Mouse (Mus musculus) cerebellum, adult 2 months (tissue): ENCODE measurements around the gene Psmb1.
A peak's percentile ranks its signal among the peaks of the same experiment; 100 is the strongest.

ENCODE experiments used
- CTCF ChIP-seq: fragments of 200-500 bp; IDR thresholded peaks from 2 replicates; pipeline ENCODE4 v1.5.1; 2011; ENCODE audit warnings: low read depth, mild to moderate bottlenecking, control low read depth, low read length, moderate library complexity, borderline replicate concordance; ENCODE audit not compliant: insufficient read depth
- POLR2A ChIP-seq: fragments of 200-500 bp; IDR thresholded peaks from 2 replicates; pipeline ENCODE4 v1.6.1; 2011; ENCODE audit warnings: low read length, control low read depth, borderline replicate concordance; ENCODE audit not compliant: insufficient read depth

DNA sequence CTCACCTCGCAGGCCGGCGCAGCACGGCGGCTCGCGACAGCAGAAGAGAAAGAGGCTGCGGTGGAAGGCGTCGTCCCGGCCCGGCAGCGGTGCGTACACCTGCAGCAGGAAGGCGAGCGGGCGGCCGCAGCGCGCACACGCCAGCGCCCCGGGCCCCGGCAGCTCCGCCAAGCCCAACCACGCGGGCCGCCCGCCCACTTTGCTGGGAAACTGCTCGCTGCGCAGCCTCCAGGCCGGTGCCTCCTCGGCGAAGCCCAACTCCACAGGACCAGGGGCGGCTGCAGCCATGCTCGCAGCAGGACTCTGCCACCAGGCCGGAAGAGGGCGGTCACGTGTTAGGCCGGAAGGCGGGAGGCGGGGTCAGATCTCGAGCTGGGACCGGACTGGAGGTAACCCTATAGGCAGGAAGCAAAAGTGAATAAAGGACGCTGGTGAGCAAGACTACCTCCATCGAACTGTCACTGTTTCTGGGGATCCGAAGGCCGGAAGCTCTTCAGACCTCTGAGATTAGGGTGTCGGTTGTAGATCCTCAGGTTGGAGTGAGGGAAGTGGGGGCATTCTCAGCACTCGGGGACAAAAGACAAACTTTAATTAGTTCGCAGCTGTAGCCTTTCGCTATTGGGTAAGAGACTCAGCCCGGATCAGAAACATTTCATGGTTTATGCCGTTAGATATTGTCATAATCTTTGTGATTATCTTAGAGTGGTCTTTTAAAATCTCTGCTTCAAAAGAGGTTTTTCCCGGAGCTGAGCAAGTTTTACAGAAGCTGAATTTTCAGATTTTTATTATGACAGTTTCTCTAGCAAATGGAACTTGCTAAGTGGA, 27.6 kb upstream of the Psmb1 start, which contains the start of gene Pdcd2:
- TF ChIP-seq CTCF (no peak), POLR2A (peak; percentile 90)
